Mouse (Mus musculus): ENCODE measurements around the gene Trim67. TPM values are rescaled to one million over a fixed set of nuclear protein-coding genes. Genes with fewer than 3 reads are reported as not detected.
A peak's percentile ranks its signal among the peaks of the same experiment; 100 is the strongest.

Gene Trim67
- polyA plus RNA-seq (2015; fragmentation: Nextera tagmentation; extraction: Ambion mirVana), result 9.4 and 9.8 TPM in 2 replicates

DNA sequence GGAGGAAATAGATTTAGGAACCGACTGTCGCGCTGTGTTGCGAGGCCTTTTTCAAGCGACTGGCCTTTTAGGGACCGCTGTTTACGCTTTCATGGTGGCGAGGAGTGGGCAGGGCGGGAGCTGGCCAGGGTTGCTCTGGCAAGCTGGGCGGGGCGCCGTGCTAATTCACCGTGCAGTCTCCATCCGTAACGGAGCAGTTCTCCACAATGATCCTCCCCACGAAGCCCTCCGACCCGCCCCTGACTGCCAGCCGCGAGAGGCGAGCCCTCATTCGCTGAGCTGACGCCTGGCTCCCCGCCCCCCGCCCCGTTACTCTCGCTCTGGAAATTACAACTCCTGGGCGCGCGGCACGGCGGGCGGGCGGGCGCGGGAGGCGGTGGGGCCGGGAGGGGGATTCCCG, at the start of gene Trim67:
Gene Trim67 (plus strand): TSS at position 385 of the 400 bp plus-strand sequence.
- WGBS, result under 1% methylated on average over 39 of the region's 39 CpGs
- peak within 1 kb of the TSS; percentile 80 for H3K9ac ChIP-seq
- no peaks in the 10 kb centered on the region for H3K36me3 ChIP-seq (ENCODE audit: poor library complexity, severe bottlenecking)
- peak within 1 kb of the TSS; percentile 96 for H3K27ac ChIP-seq
- ATAC-seq, result peak; percentile 92
- peaks cover 53% of the 10 kb centered on the region for H3K27me3 ChIP-seq
- peaks cover 57% of the 10 kb centered on the region for H3K4me1 ChIP-seq
- H3K9me3 ChIP-seq (replicated peaks), result no peaks in the 10 kb centered on the region
- H3K4me3 ChIP-seq, result peak within 1 kb of the TSS; percentile 66
- H3K4me2 ChIP-seq, result peak within 1 kb of the TSS; percentile 90

- Histone ChIP-seq H3K27me3 (peaks cover 30% of the 10 kb centered on the region), H3K4me3 (no peak overlapping the region), H3K27ac (no peak overlapping the region), H3K9me3 (replicated peaks) (no peaks in the 10 kb centered on the region), H3K4me1 (peaks cover 9% of the 10 kb centered on the region), H3K36me3 (ENCODE audit: poor library complexity, severe bottlenecking) (0 out of 2 replicates have a peak, but pooled peaks cover under 1% of the 10 kb centered on the region), H3K9ac (no peak overlapping the region), H3K4me2 (no peak overlapping the region)
- ATAC-seq, result no peak
- 80% methylated on average over 13 of the region's 13 CpGs for WGBS
Observed at GRCm38 (mm10) chr8:124746661-124747060, 46.2 kb upstream of the Trim67 start.

DNA sequence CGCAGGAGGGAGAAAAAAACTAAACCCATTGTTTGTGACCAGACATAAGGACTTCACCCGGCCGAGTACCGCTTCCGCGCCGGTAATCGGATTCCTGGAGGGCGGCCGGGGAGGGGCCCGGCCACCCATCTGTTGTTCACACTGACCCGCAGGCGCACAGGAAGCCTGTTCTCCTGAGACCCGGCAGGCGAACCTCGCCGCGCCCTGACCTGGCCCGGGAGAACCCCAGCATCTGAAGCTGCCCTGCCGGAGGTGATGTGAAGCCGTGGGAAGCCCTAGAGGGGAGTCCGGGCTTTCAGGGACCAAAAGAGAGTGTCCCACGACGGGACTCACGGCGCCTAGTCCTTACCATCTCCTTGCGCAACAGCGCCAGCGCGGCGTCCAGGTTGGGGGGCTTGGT, 41.7 kb upstream of the Trim67 start:
- peak overlapping the region; percentile 49 for H3K4me3 ChIP-seq
- H3K4me2 ChIP-seq, result peak overlapping the region; percentile 75
- no peak overlapping the region for H3K27ac ChIP-seq
- under 1% methylated on average over 30 of the region's 31 CpGs for WGBS
- no peak for ATAC-seq
- H3K9me3 ChIP-seq (replicated peaks), result no peaks in the 10 kb centered on the region
- H3K27me3 ChIP-seq, result peaks cover 73% of the 10 kb centered on the region
- H3K4me1 ChIP-seq, result peaks cover 11% of the 10 kb centered on the region
- H3K9ac ChIP-seq, result peak overlapping the region; percentile 55
- no peaks in the 10 kb centered on the region for H3K36me3 ChIP-seq (ENCODE audit: poor library complexity, severe bottlenecking)

DNA sequence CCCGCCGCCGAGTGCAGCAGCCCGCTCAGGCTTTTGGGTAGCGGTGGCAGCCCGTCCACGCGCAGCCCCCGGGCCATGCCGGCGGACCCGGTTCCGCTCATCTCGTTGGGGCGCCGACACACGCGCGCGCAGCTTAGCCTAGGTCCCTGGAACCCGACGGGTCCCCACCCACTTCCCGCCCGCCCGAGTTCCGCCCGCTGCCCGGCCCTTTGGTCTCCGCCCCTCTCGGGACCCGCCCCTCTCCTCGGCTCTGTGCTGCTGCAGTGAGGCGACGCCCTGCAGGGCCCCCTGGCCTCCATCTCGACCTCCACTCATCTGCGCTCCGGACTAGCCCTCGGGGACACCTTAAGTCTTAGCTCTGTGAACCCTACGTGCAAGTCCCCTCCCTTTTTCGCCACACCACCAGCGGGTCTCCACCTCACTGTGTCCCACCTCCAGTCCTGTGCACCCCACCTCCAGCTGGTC, 41.2 kb upstream of the Trim67 start, which contains the start of gene Fam89a:
Gene Fam89a (minus strand): TSS at position 124 of the 465 bp plus-strand sequence.
- Histone ChIP-seq H3K4me3 (peak within 1 kb of the TSS; percentile 49), H3K9me3 (replicated peaks) (no peaks in the 10 kb centered on the region), H3K27ac (no peak within 1 kb of the TSS), H3K36me3 (ENCODE audit: poor library complexity, severe bottlenecking) (no peaks in the 10 kb centered on the region), H3K4me1 (peaks cover 11% of the 10 kb centered on the region), H3K27me3 (peaks cover 70% of the 10 kb centered on the region), H3K4me2 (peak within 1 kb of the TSS; percentile 75), H3K9ac (peak within 1 kb of the TSS; percentile 55)
- ATAC-seq, result peak; percentile 36; the same call in 1 of the 2 replicates
- WGBS, result 0% methylated on average over 40 of the region's 41 CpGs

GRCm38 (mm10) chr8:124752325-124752862, 40.5 kb upstream of the Trim67 start:
- H3K9me3 ChIP-seq (replicated peaks), result no peaks in the 10 kb centered on the region
- peaks cover 69% of the 10 kb centered on the region for H3K27me3 ChIP-seq
- H3K27ac ChIP-seq, result no peak overlapping the region
- no peak overlapping the region for H3K9ac ChIP-seq
- peak overlapping the region; percentile 75; the same call in 1 of the 2 replicates for H3K4me2 ChIP-seq
- WGBS, result 28% methylated on average over 21 of the region's 21 CpGs
- H3K4me1 ChIP-seq, result peaks cover 11% of the 10 kb centered on the region
- ATAC-seq, result no peak
- H3K36me3 ChIP-seq (ENCODE audit: poor library complexity, severe bottlenecking), result no peaks in the 10 kb centered on the region
- peak overlapping the region; percentile 49; the same call in 1 of the 2 replicates for H3K4me3 ChIP-seq

DNA sequence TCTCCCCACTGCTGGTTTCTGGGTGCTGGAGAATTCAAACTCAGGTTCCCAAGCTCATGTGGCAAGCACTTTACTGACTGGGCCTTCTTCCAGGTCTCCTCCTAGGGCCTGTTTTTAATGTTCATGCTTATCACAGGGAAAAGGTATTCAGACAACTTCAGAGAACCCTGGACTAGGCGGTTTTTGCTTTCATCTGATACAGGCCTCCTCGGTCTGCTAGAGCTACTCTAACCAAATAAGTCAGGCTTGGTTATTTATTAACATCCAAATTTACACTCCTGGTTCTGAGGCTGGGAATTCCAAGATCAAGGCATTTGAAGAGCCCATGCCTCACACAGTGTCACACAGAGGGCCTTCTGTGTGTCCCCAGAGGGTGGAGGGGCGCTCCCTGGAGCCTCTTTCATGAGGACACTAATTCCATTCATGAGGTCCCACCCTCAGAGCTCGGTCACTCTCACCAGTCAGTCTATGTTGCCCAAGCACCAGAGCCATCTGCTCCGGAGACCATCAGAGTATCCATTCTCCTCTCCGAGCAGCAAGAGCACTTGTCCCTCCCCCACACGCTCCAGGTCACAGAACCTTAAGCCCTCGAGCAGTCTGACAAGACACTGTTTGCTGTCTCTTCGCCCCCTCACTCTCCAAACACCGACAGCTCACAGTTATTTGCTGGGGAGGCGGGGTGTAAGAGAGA, 38.6 kb upstream of the Trim67 start:
- Histone ChIP-seq H3K9ac (0 out of 2 replicates have a peak overlapping the region, but pooled peaks have one; percentile 16), H3K4me2 (no peak overlapping the region), H3K27ac (no peak overlapping the region), H3K4me3 (no peak overlapping the region), H3K27me3 (peaks cover 67% of the 10 kb centered on the region), H3K4me1 (peaks cover 11% of the 10 kb centered on the region), H3K9me3 (replicated peaks) (no peaks in the 10 kb centered on the region), H3K36me3 (ENCODE audit: poor library complexity, severe bottlenecking) (no peaks in the 10 kb centered on the region)
- no peak for ATAC-seq
- 22% methylated on average over 11 of the region's 11 CpGs for WGBS

GRCm38 (mm10) chr8:124754792-124755190, 38.1 kb upstream of the Trim67 start:
- no peak overlapping the region for H3K4me2 ChIP-seq
- H3K4me1 ChIP-seq, result peaks cover 11% of the 10 kb centered on the region
- no peaks in the 10 kb centered on the region for H3K9me3 ChIP-seq (replicated peaks)
- peaks cover 62% of the 10 kb centered on the region for H3K27me3 ChIP-seq
- ATAC-seq, result no peak
- no peak overlapping the region for H3K4me3 ChIP-seq
- H3K27ac ChIP-seq, result no peak overlapping the region
- 29% methylated on average over 4 of the region's 4 CpGs for WGBS
- H3K36me3 ChIP-seq (ENCODE audit: poor library complexity, severe bottlenecking), result no peaks in the 10 kb centered on the region
- 0 out of 2 replicates have a peak overlapping the region, but pooled peaks have one; percentile 16 for H3K9ac ChIP-seq

DNA sequence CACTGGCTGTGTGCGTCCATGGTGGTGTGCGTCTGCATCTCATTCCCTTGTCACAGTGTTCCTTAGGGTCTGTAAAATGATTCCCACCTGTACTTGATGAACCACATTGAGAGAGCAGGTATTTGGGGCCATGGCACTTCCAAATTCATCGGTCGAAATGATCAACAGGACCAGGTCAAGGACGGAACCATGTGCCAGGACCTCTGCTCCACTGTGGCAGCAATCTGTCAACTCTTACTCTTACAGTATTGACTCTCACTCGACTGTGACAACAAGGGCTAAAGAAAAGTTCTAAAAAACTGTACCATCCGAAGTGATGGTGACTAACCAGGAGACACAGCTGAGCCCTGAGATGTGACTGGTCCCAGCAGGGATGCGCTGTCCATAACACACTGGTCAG, 37.4 kb upstream of the Trim67 start:
- no peak overlapping the region for H3K9ac ChIP-seq
- H3K9me3 ChIP-seq (replicated peaks), result no peaks in the 10 kb centered on the region
- ATAC-seq, result no peak
- peaks cover 55% of the 10 kb centered on the region for H3K27me3 ChIP-seq
- 86% methylated on average over 8 of the region's 8 CpGs for WGBS
- no peak overlapping the region for H3K4me3 ChIP-seq
- H3K27ac ChIP-seq, result no peak overlapping the region
- H3K36me3 ChIP-seq (ENCODE audit: poor library complexity, severe bottlenecking), result no peaks in the 10 kb centered on the region
- H3K4me1 ChIP-seq, result peaks cover 11% of the 10 kb centered on the region
- H3K4me2 ChIP-seq, result no peak overlapping the region

DNA sequence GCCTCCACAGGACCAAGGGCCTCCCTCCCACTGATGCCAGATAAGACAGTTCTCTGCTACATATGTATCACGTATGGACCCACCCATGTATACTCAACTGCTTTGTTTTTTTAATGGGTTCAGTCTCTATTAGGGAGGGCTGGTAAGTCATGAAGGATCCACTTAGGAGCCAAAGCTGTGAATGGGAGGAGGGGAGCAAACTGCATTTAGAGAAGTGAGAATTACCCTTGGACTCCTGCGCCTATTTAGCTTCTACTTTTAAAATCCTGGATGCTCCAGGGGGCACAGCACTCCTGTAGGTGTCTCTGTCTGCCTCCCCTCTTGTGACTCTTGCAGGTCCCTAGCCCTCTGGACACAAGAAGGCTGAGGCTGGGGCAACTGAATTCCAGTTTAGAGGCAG, 36.7 kb upstream of the Trim67 start:
- Histone ChIP-seq H3K9me3 (replicated peaks) (no peaks in the 10 kb centered on the region), H3K4me1 (peaks cover 8% of the 10 kb centered on the region), H3K27me3 (peaks cover 49% of the 10 kb centered on the region), H3K27ac (no peak overlapping the region), H3K36me3 (ENCODE audit: poor library complexity, severe bottlenecking) (no peaks in the 10 kb centered on the region), H3K9ac (no peak overlapping the region), H3K4me3 (no peak overlapping the region), H3K4me2 (no peak overlapping the region)
- ATAC-seq, result no peak
- WGBS, result 68% methylated on average over 2 of the region's 2 CpGs

DNA sequence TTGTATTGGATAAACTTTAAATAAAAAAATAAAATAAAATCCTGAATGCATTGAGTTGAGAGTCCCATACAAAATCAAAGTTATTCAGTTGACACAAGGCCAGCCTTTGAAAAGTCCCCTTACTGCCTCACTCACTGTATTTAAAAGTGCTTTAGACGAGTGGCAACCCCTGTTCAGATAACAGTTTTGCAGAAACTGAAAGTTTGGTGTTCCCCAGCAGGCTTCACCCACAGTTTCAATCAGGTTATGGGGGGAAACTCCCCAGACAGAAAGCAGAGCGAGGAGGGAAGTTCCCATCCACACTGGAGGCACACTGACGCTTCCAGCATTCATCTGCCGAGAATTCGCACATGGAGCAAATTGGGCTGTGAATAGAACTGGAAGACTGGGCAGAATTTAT, 36.3 kb upstream of the Trim67 start:
- Histone ChIP-seq H3K9me3 (replicated peaks) (no peaks in the 10 kb centered on the region), H3K4me3 (no peak overlapping the region), H3K27me3 (peaks cover 44% of the 10 kb centered on the region), H3K4me2 (no peak overlapping the region), H3K9ac (no peak overlapping the region), H3K36me3 (ENCODE audit: poor library complexity, severe bottlenecking) (no peaks in the 10 kb centered on the region), H3K27ac (no peak overlapping the region), H3K4me1 (peaks cover 3% of the 10 kb centered on the region)
- WGBS, result 65% methylated on average over 5 of the region's 5 CpGs
- ATAC-seq, result no peak

- Histone ChIP-seq H3K27me3 (peaks cover 25% of the 10 kb centered on the region), H3K4me3 (no peak overlapping the region), H3K36me3 (ENCODE audit: poor library complexity, severe bottlenecking) (no peaks in the 10 kb centered on the region), H3K27ac (no peak overlapping the region), H3K4me1 (no peaks in the 10 kb centered on the region), H3K9ac (no peak overlapping the region), H3K9me3 (replicated peaks) (no peaks in the 10 kb centered on the region), H3K4me2 (no peak overlapping the region)
- no peak for ATAC-seq
- 51% methylated on average over 3 of the region's 3 CpGs for WGBS
Observed at GRCm38 (mm10) chr8:124758544-124758943, 34.3 kb upstream of the Trim67 start.

DNA sequence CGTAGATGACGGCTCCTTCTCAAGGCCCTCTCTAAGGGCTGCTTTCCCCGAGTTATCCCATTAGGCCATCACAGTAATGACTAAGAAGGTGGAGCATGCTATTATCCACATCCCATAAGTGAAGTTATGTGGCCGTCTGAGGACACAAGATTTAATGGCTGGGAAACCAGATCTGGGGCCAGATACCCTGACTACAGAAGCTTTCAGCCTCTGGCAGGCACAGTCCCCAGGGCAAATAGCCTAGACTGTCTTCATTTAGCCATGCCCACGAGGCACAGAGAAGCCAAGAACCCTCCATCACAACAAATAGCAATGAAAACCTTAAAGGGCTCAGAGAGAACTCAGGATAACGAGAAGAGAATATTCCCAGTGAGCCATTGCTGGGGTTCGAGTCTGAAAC, 29.8 kb upstream of the Trim67 start:
- Histone ChIP-seq H3K9ac (no peak overlapping the region), H3K27ac (no peak overlapping the region), H3K27me3 (no peaks in the 10 kb centered on the region), H3K4me2 (no peak overlapping the region), H3K4me1 (no peaks in the 10 kb centered on the region), H3K9me3 (replicated peaks) (no peaks in the 10 kb centered on the region), H3K36me3 (ENCODE audit: poor library complexity, severe bottlenecking) (no peaks in the 10 kb centered on the region), H3K4me3 (no peak overlapping the region)
- ATAC-seq, result no peak
- WGBS, result 58% methylated on average over 7 of the region's 7 CpGs

All from forebrain, embryonic 13.5 days (tissue).